Mouse (Mus musculus): ENCODE measurements around the gene Rec8. TPM values are rescaled to one million over a fixed set of nuclear protein-coding genes. Genes with fewer than 3 reads are reported as not detected.

Gene Rec8
- polyA plus RNA-seq, 2 experiments = 2.4 to 8.9 TPM

DNA sequence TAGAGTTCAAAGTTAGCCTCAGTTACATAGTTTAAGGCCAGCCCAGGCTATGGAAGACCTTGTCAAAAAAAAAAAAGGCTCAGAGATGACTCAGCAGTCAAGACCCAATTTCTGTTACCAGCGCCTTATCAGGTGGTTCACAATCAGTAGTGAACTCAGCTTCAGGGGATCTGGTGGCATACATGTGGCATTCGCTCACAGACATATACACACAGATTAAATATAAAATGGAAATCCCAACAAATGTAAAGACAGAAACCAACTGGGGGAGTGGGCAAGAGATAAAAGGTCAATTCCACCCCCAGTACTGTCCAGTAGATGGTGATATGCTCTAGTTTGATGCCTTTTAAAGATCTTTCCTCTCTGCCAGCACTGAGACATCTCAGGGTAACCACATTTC, 31.7 kb upstream of the Rec8 start:
- TF ChIP-seq POLR2A (IDR thresholded peaks at IDR 0.05; ENCODE audit: borderline replicate concordance, extremely low read depth, insufficient read depth, insufficient read length) = no peak
- ATAC-seq (ENCODE audit: low FRiP score, low read depth) (no peak), DNase-seq (ENCODE audit: low spot score) (no peak)
- Histone ChIP-seq H3K4me1 (ENCODE audit: control insufficient read depth, insufficient read depth, low read length) (peaks cover 7% of the 10 kb centered on the region), H3K27ac (replicated peaks; ENCODE audit: low read depth, low read length) (no peak overlapping the region), H3K9me3 (ENCODE audit: control insufficient read depth, low read length) (no peaks in the 10 kb centered on the region), H3K36me3 (ENCODE audit: control insufficient read depth, insufficient read depth, low read length) (peaks cover 33% of the 10 kb centered on the region), H3K27me3 (ENCODE audit: control insufficient read depth, insufficient read depth, low read length) (no peaks in the 10 kb centered on the region), H3K4me2 (replicated peaks; ENCODE audit: low read depth, low read length, severe bottlenecking) (no peak overlapping the region), H3K9ac (ENCODE audit: low read depth, low read length, severe bottlenecking) (no peak overlapping the region), H3K4me3 (replicated peaks; ENCODE audit: low read length) (no peak overlapping the region)
- 93% methylated on average over 2 of the region's 2 CpGs for WGBS

- Histone ChIP-seq H3K36me3 (ENCODE audit: control insufficient read depth, insufficient read depth, low read length) (peaks cover 28% of the 10 kb centered on the region), H3K27me3 (ENCODE audit: control insufficient read depth, insufficient read depth, low read length) (no peaks in the 10 kb centered on the region), H3K4me3 (replicated peaks; ENCODE audit: low read length) (no peak overlapping the region), H3K9ac (ENCODE audit: low read depth, low read length, severe bottlenecking) (no peak overlapping the region), H3K4me1 (ENCODE audit: control insufficient read depth, insufficient read depth, low read length) (peaks cover 15% of the 10 kb centered on the region), H3K27ac (replicated peaks; ENCODE audit: low read depth, low read length) (no peak overlapping the region), H3K9me3 (ENCODE audit: control insufficient read depth, low read length) (no peaks in the 10 kb centered on the region), H3K4me2 (replicated peaks; ENCODE audit: low read depth, low read length, severe bottlenecking) (no peak overlapping the region)
- 93% methylated on average over 5 of the region's 5 CpGs for WGBS
- DNase-seq (ENCODE audit: low spot score) (no peak), ATAC-seq (ENCODE audit: low FRiP score, low read depth) (no peak)
- TF ChIP-seq POLR2A (IDR thresholded peaks at IDR 0.05; ENCODE audit: borderline replicate concordance, extremely low read depth, insufficient read depth, insufficient read length) = no peak
Measured at GRCm38 (mm10) chr14:55589271-55589670, 28.6 kb upstream of the Rec8 start.

GRCm38 (mm10) chr14:55589771-55590448, 27.9 kb upstream of the Rec8 start:
- no peaks in the 10 kb centered on the region for H3K27me3 ChIP-seq (ENCODE audit: control insufficient read depth, insufficient read depth, low read length)
- H3K9me3 ChIP-seq (ENCODE audit: control insufficient read depth, low read length) = no peaks in the 10 kb centered on the region
- ATAC-seq (ENCODE audit: low FRiP score, low read depth) = no peak
- WGBS = 83% methylated on average over 11 of the region's 11 CpGs
- no peak for TF ChIP-seq POLR2A (IDR thresholded peaks at IDR 0.05; ENCODE audit: borderline replicate concordance, extremely low read depth, insufficient read depth, insufficient read length)
- peaks cover 34% of the 10 kb centered on the region for H3K36me3 ChIP-seq (ENCODE audit: control insufficient read depth, insufficient read depth, low read length)
- peaks cover 15% of the 10 kb centered on the region for H3K4me1 ChIP-seq (ENCODE audit: control insufficient read depth, insufficient read depth, low read length)
- H3K9ac ChIP-seq (ENCODE audit: low read depth, low read length, severe bottlenecking) = peak overlapping the region; percentile 57
- peak overlapping the region; percentile 76; the same call in 1 of the 2 replicates for H3K27ac ChIP-seq (replicated peaks; ENCODE audit: low read depth, low read length)
- no peak for DNase-seq (ENCODE audit: low spot score)
- H3K4me3 ChIP-seq (replicated peaks; ENCODE audit: low read length) = peak overlapping the region; percentile 91
- H3K4me2 ChIP-seq (replicated peaks; ENCODE audit: low read depth, low read length, severe bottlenecking) = peak overlapping the region; percentile 85

GRCm38 (mm10) chr14:55590748-55591330, 27.0 kb upstream of the Rec8 start, which contains the start of gene Psme2:
Psme2 (minus strand) TSS chr14:55591113.
- ATAC-seq (ENCODE audit: low FRiP score, low read depth) = peak; percentile 96
- under 1% methylated on average over 22 of the region's 22 CpGs for WGBS

GRCm38 (mm10) chr14:55591331-55591891, 26.4 kb upstream of the Rec8 start, which contains the start of gene Rnf31:
Rnf31 (plus strand) TSS chr14:55591708.
- peak; percentile 89 for ATAC-seq (ENCODE audit: low FRiP score, low read depth)
- H3K27me3 ChIP-seq (ENCODE audit: control insufficient read depth, insufficient read depth, low read length) = no peaks in the 10 kb centered on the region
- no peaks in the 10 kb centered on the region for H3K9me3 ChIP-seq (ENCODE audit: control insufficient read depth, low read length)
- peak; percentile 96 for DNase-seq (ENCODE audit: low spot score)
- peak within 1 kb of the TSS; percentile 74 for H3K9ac ChIP-seq (ENCODE audit: low read depth, low read length, severe bottlenecking)
- peaks cover 15% of the 10 kb centered on the region for H3K4me1 ChIP-seq (ENCODE audit: control insufficient read depth, insufficient read depth, low read length)
- 0% methylated on average over 33 of the region's 33 CpGs for WGBS
- peak within 1 kb of the TSS; percentile 91 for H3K27ac ChIP-seq (replicated peaks; ENCODE audit: low read depth, low read length)
- peak within 1 kb of the TSS; percentile 91 for H3K4me3 ChIP-seq (replicated peaks; ENCODE audit: low read length)
- H3K4me2 ChIP-seq (replicated peaks; ENCODE audit: low read depth, low read length, severe bottlenecking) = peak within 1 kb of the TSS; percentile 85
- 0 out of 2 replicates have a peak, but pooled peaks have one; percentile 40 for TF ChIP-seq POLR2A (IDR thresholded peaks at IDR 0.05; ENCODE audit: borderline replicate concordance, extremely low read depth, insufficient read depth, insufficient read length)
- peaks cover 48% of the 10 kb centered on the region for H3K36me3 ChIP-seq (ENCODE audit: control insufficient read depth, insufficient read depth, low read length)

More at GRCm38 (mm10) chr14:55590748-55591330, 27.0 kb upstream of the Rec8 start, which contains the start of gene Psme2:
- peak; percentile 98 for DNase-seq (ENCODE audit: low spot score)
- peaks cover 42% of the 10 kb centered on the region for H3K36me3 ChIP-seq (ENCODE audit: control insufficient read depth, insufficient read depth, low read length)
- no peaks in the 10 kb centered on the region for H3K27me3 ChIP-seq (ENCODE audit: control insufficient read depth, insufficient read depth, low read length)
- H3K4me3 ChIP-seq (replicated peaks; ENCODE audit: low read length) = peak within 1 kb of the TSS; percentile 91
- no peaks in the 10 kb centered on the region for H3K9me3 ChIP-seq (ENCODE audit: control insufficient read depth, low read length)
- H3K9ac ChIP-seq (ENCODE audit: low read depth, low read length, severe bottlenecking) = peak within 1 kb of the TSS; percentile 74
- no peak for TF ChIP-seq POLR2A (IDR thresholded peaks at IDR 0.05; ENCODE audit: borderline replicate concordance, extremely low read depth, insufficient read depth, insufficient read length)
- peaks cover 15% of the 10 kb centered on the region for H3K4me1 ChIP-seq (ENCODE audit: control insufficient read depth, insufficient read depth, low read length)
- peak within 1 kb of the TSS; percentile 85 for H3K4me2 ChIP-seq (replicated peaks; ENCODE audit: low read depth, low read length, severe bottlenecking)
- peak within 1 kb of the TSS; percentile 91 for H3K27ac ChIP-seq (replicated peaks; ENCODE audit: low read depth, low read length)
